Mouse (Mus musculus) intestine, postnatal 0 days (tissue): ENCODE data around the gene Usp19. TPM values are rescaled to one million over a fixed set of nuclear protein-coding genes. Genes with fewer than 3 reads are reported as not detected.

Experiments used
- ATAC-seq: fragments of 200-750 bp; cut with Nextera tagmentation; 2 replicates; pipeline ENCODE4 v1.8.0; 2017; ENCODE audit warnings: mild to moderate bottlenecking, moderate TSS enrichment, moderate library complexity
- H3K27ac ChIP-seq: fragments of 300-500 bp; sonication (generic); 2 replicates; pipeline ENCODE4 v1.5.1; 2014; ENCODE audit warnings: mild to moderate bottlenecking, low read depth, low read length, moderate library complexity
- H3K27me3 ChIP-seq: fragments of 300-500 bp; sonication (generic); replicated peaks from 2 replicates; pipeline ENCODE4 v1.6.1; 2014; ENCODE audit warnings: low read length, mixed read lengths; ENCODE audit not compliant: control insufficient read depth, insufficient read depth
- H3K36me3 ChIP-seq: fragments of 300-500 bp; sonication (generic); 2 replicates; pipeline ENCODE4 v1.6.1; 2014; ENCODE audit warnings: mild to moderate bottlenecking, moderate library complexity; ENCODE audit not compliant: control insufficient read depth, insufficient read depth
- H3K4me1 ChIP-seq: fragments of 300-500 bp; sonication (generic); replicated peaks from 2 replicates; pipeline ENCODE4 v1.6.1; 2014; ENCODE audit warnings: antibody characterized with exemption, low read length, mixed read lengths; ENCODE audit not compliant: control insufficient read depth, insufficient read depth
- H3K4me2 ChIP-seq: fragments of 300-500 bp; sonication (generic); replicated peaks from 2 replicates; pipeline ENCODE4 v1.6.1; 2014; ENCODE audit warnings: low read depth, mild to moderate bottlenecking, moderate library complexity
- H3K4me3 ChIP-seq: fragments of 300-500 bp; sonication (generic); 2 replicates; pipeline ENCODE4 v1.5.1; 2014; ENCODE audit warnings: low read depth, low read length
- H3K9ac ChIP-seq: fragments of 300-500 bp; sonication (generic); 2 replicates; pipeline ENCODE4 v1.6.1; 2014; ENCODE audit warnings: mild to moderate bottlenecking, low read depth, low read length
- H3K9me3 ChIP-seq: fragments of 300-500 bp; sonication (generic); 2 replicates; pipeline ENCODE4 v1.6.1; 2016; ENCODE audit warnings: mixed run types; ENCODE audit not compliant: control insufficient read depth
- CTCF ChIP-seq: sonication (generic); IDR thresholded peaks from 2 replicates; pipeline ENCODE4 v1.5.1; 2016; ENCODE audit warnings: low read depth, mild to moderate bottlenecking, control low read depth, antibody characterized with exemption, moderate library complexity
- WGBS: fragments of 180-500 bp; shearing (Covaris S2); extraction: QIAGEN DNeasy Blood & Tissue Kit; methylation state at CpG from one replicate; pipeline ENCODE4 v1.1.7; 2014; 5-methylcytosine and 5-hydroxymethylcytosine counted together
- polyA plus RNA-seq: library from polyadenylated mRNA; unstranded; fragments of >200 nt; fragmentation: Nextera tagmentation; extraction: Ambion mirVana; gene quantifications from 2 replicates; pipeline ENCODE4 v1.2.1, GENCODE M21; 2015

Usp19 gene
- polyA plus RNA-seq, 1 experiment from 2014 or later: 17.2 TPM

DNA sequence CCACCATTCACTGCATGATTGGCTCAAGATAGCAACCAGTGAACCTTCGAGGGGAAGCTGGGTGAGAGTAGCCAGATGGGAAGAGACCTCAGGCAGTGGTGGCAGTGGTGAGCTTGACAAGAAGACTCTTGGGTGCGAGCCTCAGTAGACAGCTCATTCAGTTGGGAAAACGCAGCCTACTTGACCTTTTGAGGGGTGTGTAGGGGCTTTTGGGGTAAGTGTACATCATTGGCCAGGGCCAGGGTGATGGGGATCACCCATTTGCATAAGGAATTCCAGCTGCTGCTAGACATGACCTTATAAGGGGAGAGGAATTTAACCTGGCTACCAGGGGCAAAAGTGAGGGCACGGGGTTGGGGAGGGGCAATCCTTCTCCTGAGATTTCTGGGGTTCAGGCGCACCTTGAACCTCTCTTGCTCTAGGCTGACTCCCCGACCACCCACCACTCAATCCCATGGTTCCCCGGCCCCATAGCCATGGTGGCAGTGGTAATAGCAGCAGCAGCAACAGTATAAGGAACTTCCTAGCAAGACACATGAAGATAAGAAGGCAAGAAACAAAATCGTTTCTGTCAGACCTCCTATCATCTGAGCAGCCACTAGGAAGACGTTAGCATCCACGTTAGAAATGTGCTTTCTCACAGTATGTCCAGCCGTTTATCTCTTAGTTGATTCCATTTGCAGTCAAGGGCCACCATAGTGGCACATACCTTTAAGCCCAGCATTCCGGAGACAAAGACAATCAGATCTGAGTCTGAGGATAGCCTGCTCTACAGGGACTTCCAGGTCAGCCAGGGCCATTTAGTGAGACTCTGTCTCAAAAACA, 34.4 kb upstream of the Usp19 start:
- WGBS: 73% methylated on average over 12 of the region's 12 CpGs
- no peak overlapping the region for H3K4me2 ChIP-seq
- H3K27ac ChIP-seq: no peak overlapping the region
- H3K36me3 ChIP-seq: no peaks in the 10 kb centered on the region
- no peak overlapping the region for H3K4me3 ChIP-seq
- no peak for ATAC-seq
- no peaks in the 10 kb centered on the region for H3K27me3 ChIP-seq
- H3K4me1 ChIP-seq: peaks cover 8% of the 10 kb centered on the region; the same call in 1 of the 2 replicates
- no peaks in the 10 kb centered on the region for H3K9me3 ChIP-seq
- no peak overlapping the region for H3K9ac ChIP-seq
- no peak for TF ChIP-seq CTCF

DNA sequence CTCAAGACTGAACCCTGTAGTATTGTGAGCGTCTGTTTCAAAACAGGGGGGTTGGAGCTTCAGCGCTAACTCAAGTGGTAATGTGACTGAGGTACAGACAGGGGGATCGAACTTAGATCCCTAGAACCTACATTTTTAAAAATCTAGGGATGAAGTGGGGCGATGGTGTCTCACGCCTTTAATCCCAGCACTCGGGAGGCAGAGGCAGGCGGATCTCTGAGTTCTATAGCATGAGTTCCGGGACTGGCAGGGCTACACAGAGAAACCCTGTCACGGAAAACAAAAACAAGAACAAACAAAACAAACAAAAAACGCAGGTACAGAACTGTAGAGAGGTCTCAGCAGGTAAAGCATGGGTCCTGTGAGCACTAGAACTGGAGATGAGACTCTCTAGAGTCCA, 33.4 kb upstream of the Usp19 start:
- Histone ChIP-seq H3K27me3 (no peaks in the 10 kb centered on the region), H3K4me3 (no peak overlapping the region), H3K36me3 (no peaks in the 10 kb centered on the region), H3K27ac (no peak overlapping the region), H3K9me3 (no peaks in the 10 kb centered on the region), H3K4me1 (peaks cover 12% of the 10 kb centered on the region), H3K9ac (no peak overlapping the region), H3K4me2 (no peak overlapping the region)
- no peak for TF ChIP-seq CTCF
- WGBS: 89% methylated on average over 10 of the region's 10 CpGs
- ATAC-seq: no peak

DNA sequence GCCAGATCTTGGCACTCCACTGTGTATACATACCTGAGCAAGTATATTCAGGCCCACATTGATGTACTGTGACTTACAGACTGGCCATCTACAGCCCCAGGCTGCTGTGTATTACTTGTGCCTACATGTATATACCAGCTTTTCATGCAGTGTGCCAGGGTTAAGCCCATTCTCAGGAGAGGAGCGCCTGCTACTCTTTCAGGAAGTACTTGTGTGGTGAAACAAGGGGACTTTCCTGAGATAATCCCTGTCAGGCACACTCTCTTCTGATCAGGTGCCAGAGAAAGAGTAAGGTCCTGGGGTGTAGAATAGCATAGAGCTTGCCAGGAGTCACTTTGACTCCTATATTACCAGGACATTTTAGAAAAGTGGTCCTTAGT, 30.5 kb upstream of the Usp19 start:
- H3K4me2 ChIP-seq: peak overlapping the region; percentile 73
- H3K9ac ChIP-seq: no peak overlapping the region
- no peaks in the 10 kb centered on the region for H3K27me3 ChIP-seq
- 81% methylated on average over 1 of the region's 1 CpGs for WGBS
- H3K36me3 ChIP-seq: peaks cover 18% of the 10 kb centered on the region
- H3K4me1 ChIP-seq: peaks cover 14% of the 10 kb centered on the region
- TF ChIP-seq CTCF: no peak
- peak overlapping the region; percentile 90; the same call in 1 of the 2 replicates for H3K4me3 ChIP-seq
- H3K9me3 ChIP-seq: no peaks in the 10 kb centered on the region
- ATAC-seq: no peak
- peak overlapping the region; percentile 95; the same call in 1 of the 2 replicates for H3K27ac ChIP-seq

DNA sequence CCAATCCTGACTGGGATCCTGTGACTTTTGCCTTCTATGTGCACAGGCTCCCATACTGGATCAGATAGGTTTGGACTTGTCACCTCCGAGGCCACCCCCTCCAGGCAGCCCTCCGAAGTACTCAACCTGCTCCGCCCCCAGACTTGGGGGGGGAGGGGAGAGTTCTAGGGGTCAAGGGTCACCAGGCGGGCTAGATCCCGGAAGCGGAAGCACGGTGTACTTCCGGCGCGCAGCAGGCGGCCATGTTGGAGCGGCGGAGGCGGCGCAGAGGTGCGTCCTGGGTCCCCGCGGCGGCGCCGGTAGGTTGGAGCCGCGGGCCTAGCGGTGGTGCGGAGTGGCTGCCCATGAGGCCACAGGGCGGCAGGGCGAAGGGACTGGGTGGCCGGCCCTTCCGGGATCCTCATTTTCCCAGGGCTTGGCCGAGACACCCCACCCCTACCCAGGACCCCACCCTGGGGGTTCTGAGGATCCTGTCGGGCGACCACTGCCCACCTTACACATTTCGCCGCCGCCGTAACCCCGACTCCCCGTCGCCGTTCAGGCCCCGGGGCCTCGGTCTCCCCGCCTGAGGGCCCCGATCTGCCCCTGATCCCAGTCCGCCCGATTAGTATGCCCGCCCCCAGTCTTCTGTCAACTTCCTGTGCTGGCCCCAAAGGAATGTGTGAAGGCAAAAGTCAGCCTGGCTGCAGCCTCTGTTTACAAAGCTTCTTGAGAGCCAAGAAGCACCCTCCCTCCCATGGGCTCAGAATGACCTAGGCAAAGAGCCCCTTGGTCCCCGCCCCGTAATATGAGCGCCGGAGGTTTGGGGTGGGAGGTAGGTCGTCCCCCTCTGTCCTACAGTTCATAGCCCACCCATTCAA, 29.9 kb upstream of the Usp19 start, which contains the start of gene Ccdc71:
Gene Ccdc71, plus strand, starts transcription at position 209 of the 860 bp plus-strand sequence.
- peak within 1 kb of the TSS; percentile 95 for H3K27ac ChIP-seq
- H3K4me1 ChIP-seq: peaks cover 14% of the 10 kb centered on the region
- peak within 1 kb of the TSS; percentile 91 for H3K9ac ChIP-seq
- ATAC-seq: peak; percentile 88
- H3K36me3 ChIP-seq: peaks cover 24% of the 10 kb centered on the region
- TF ChIP-seq CTCF: peak; percentile 11; the same call in 1 of the 2 replicates
- H3K27me3 ChIP-seq: no peaks in the 10 kb centered on the region
- peak within 1 kb of the TSS; percentile 90 for H3K4me3 ChIP-seq
- no peaks in the 10 kb centered on the region for H3K9me3 ChIP-seq
- H3K4me2 ChIP-seq: peak within 1 kb of the TSS; percentile 73
- whole genome bisulfite sequencing: under 1% methylated on average over 51 of the region's 52 CpGs

DNA sequence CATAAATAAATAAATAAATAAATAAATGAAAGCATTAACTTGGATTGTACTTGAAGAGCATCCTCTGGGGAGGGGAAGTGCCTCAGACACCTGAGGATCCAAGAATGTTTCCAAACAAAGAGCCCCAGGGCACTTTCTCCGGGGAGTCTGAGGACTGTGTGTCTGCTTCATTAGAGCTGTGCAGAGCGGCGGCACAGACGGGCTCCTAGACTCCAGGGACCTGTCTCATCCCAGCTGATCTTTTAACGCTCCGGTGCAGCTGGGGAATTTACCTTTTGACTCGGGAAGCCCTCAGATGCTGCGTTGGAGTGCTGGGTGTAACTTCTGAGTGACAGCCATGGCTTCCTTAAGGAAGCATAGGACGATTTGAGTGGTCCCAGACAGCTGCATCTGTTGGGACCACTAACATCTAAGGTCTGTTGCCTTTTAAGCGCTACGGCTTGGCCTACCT, 29.2 kb upstream of the Usp19 start, which contains the start of gene Klhdc8b:
Gene Klhdc8b, minus strand, starts transcription at position 401 of the 451 bp plus-strand sequence.
- Histone ChIP-seq H3K4me3 (peak within 1 kb of the TSS; percentile 90), H3K9me3 (no peaks in the 10 kb centered on the region), H3K27me3 (no peaks in the 10 kb centered on the region), H3K36me3 (peaks cover 24% of the 10 kb centered on the region), H3K27ac (peak within 1 kb of the TSS; percentile 95), H3K4me2 (peak within 1 kb of the TSS; percentile 73), H3K4me1 (peaks cover 14% of the 10 kb centered on the region), H3K9ac (peak within 1 kb of the TSS; percentile 91)
- ATAC-seq: 0 out of 2 replicates have a peak, but pooled peaks have one; percentile 10
- 14% methylated on average over 11 of the region's 11 CpGs for WGBS
- TF ChIP-seq CTCF: no peak

DNA sequence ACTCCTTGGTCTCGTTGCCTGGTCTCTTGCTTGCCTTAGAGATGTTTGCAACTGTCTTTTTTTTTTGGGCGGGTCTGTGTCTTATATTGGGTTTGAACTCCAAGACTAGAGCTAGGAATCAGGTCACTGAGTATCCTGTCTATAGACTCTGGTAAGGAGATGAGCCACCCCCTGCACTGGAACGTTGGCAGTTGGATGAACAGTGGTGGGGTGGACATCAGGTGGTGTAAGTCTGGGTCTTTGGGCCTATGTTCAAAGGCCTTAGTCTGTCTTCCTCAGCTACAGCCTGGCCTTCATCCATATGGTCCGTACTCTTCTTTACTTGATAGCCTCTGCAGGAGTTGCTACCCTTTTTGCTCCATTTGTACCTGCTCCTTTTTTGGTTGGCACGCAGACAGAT, 28.7 kb upstream of the Usp19 start:
- H3K9me3 ChIP-seq: no peaks in the 10 kb centered on the region
- no peak for TF ChIP-seq CTCF
- H3K27me3 ChIP-seq: no peaks in the 10 kb centered on the region
- 74% methylated on average over 5 of the region's 5 CpGs for WGBS
- peak overlapping the region; percentile 91 for H3K9ac ChIP-seq
- 0 out of 2 replicates have a peak overlapping the region, but pooled peaks have one; percentile 2 for H3K27ac ChIP-seq
- peak overlapping the region; percentile 90 for H3K4me3 ChIP-seq
- H3K4me1 ChIP-seq: peaks cover 14% of the 10 kb centered on the region
- H3K36me3 ChIP-seq: peaks cover 24% of the 10 kb centered on the region
- peak overlapping the region; percentile 73 for H3K4me2 ChIP-seq
- no peak for ATAC-seq
